Mouse (Mus musculus) neural tube, embryonic 12.5 days (tissue): ENCODE measurements around the gene Zscan5b. TPM values are rescaled to one million over a fixed set of nuclear protein-coding genes. Genes with fewer than 3 reads are reported as not detected.
"Not testable (repeated sequence)": the region's sequence is repeated elsewhere in the genome, so short reads cannot be mapped to it uniquely, and the experiment has no call there.

Experiments used
- ATAC-seq: fragments of 200-750 bp; cut with Nextera tagmentation; 2 replicates; pipeline ENCODE4 v1.8.0; 2017; ENCODE audit warnings: low read depth, mild to moderate bottlenecking, moderate TSS enrichment, moderate library complexity; ENCODE audit not compliant: low FRiP score
- H3K27ac ChIP-seq: fragments of 300-500 bp; sonication (generic); 2 replicates; pipeline ENCODE4 v1.5.1; 2016
- H3K27me3 ChIP-seq: fragments of 300-500 bp; sonication (generic); replicated peaks from 2 replicates; pipeline ENCODE4 v1.6.1; 2016; ENCODE audit warnings: mild to moderate bottlenecking
- H3K36me3 ChIP-seq: fragments of 300-500 bp; sonication (generic); 2 replicates; pipeline ENCODE4 v1.6.1; 2016; ENCODE audit warnings: mild to moderate bottlenecking
- H3K4me1 ChIP-seq: fragments of 300-500 bp; sonication (generic); 2 replicates; pipeline ENCODE4 v1.6.1; 2016
- H3K4me2 ChIP-seq: fragments of 300-500 bp; sonication (generic); replicated peaks from 2 replicates; pipeline ENCODE4 v1.6.1; 2016; ENCODE audit warnings: mild to moderate bottlenecking
- H3K4me3 ChIP-seq: fragments of 300-500 bp; sonication (generic); 2 replicates; pipeline ENCODE4 v1.5.1; 2016
- H3K9ac ChIP-seq: fragments of 300-500 bp; sonication (generic); 2 replicates; pipeline ENCODE4 v1.6.1; 2016; ENCODE audit warnings: mild to moderate bottlenecking
- H3K9me3 ChIP-seq: fragments of 300-500 bp; sonication (generic); 2 replicates; pipeline ENCODE4 v1.6.1; 2016; ENCODE audit warnings: mild to moderate bottlenecking
- WGBS: fragments of 180-500 bp; shearing (Covaris S2); methylation state at CpG from one replicate; pipeline ENCODE4 v1.1.7; 2016; 5-methylcytosine and 5-hydroxymethylcytosine counted together
- polyA plus RNA-seq: library from polyadenylated mRNA; unstranded; fragments of >200 nt; fragmentation: Nextera tagmentation; extraction: Ambion mirVana; gene quantifications from 2 replicates; pipeline ENCODE4 v1.2.1, GENCODE M21; 2016

Gene Zscan5b
- polyA plus RNA-seq: not detected in 2 replicates

DNA sequence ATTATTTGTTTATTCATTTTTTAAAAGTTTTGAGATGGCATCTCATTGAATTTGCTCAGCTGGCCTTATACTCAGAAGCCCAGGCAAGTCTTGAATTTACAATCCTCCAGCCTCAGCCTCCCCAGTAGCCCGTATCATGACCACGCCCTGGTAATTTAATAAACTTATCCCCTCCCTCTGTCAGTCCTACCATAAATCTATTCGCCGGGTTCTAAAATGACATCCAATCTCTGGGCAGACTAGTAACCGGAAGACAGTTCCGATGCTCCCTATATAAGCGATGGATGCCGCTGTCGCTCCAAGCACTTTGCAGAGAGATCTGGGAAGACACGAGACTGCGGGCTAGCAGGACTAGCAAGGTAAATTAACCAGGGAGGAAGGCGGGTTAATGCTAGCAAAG is at the start of gene Zscan5b:
TSS of gene Zscan5b (plus strand) at position 301 of the 400 bp plus-strand sequence.
- Histone ChIP-seq H3K27ac (no peak within 1 kb of the TSS), H3K27me3 (no peaks in the 10 kb centered on the region), H3K4me3 (no peak within 1 kb of the TSS), H3K9ac (no peak within 1 kb of the TSS), H3K4me2 (no peak within 1 kb of the TSS), H3K4me1 (no peaks in the 10 kb centered on the region), H3K36me3 (no peaks in the 10 kb centered on the region), H3K9me3 (no peaks in the 10 kb centered on the region)
- no peak for ATAC-seq
- 95% methylated on average over 12 of the region's 12 CpGs for WGBS

DNA sequence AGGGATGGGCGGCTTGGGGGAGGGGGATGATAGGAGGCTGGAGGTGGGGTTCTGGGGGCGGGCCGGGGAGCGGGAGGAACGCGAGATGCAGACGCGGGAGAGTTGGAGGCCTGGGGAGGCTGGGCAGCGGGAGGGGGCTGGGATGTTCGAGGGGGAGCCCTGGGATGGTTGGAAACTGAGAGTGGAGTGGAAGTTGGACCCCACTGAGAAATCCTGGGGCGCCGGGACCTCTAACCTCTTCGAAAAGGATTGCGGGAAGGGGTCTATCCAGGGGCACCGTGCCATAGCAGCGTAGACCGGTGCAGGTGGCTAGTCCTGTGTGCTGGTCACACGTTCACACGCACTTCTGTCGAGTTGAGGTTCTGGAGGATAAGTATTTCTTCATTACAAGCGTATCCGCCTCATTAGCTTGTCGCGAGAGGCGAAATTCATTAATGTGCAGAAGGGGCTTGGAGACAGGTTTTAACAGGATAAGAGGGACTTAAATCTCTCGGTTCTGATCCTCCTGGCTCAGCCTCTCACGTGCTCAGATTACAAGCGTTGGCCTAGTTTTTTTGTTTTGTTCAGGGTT is 49.3 kb upstream of the Zscan5b start:
- Histone ChIP-seq H3K27me3 (no peaks in the 10 kb centered on the region), H3K4me2 (peak overlapping the region; percentile 74), H3K9ac (peak overlapping the region; percentile 69), H3K36me3 (peaks cover 7% of the 10 kb centered on the region), H3K4me1 (no peaks in the 10 kb centered on the region), H3K27ac (0 out of 2 replicates have a peak overlapping the region, but pooled peaks have one; percentile 15), H3K9me3 (no peaks in the 10 kb centered on the region), H3K4me3 (peak overlapping the region; percentile 65)
- ATAC-seq: peak; percentile 55
- under 1% methylated on average over 28 of the region's 28 CpGs for WGBS

DNA sequence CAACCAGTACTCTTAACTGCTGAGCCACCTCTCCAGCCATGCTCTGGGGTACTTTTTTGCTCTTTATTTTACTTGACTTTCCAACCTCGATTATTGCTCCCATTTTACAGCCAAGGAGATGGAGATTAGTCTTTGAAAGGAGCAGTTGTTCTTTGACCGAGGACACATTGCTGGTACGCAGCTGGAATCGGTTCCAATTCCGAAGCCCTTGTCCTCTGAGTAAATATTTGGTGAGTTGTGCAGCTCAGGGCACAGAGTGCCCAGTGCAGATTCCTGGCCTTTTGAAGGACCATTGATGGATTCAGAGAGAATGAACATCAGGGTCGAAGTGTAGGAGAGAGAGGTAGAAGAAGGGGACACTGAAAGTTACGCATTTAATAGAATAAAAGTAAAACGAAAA is 48.2 kb upstream of the Zscan5b start:
- Histone ChIP-seq H3K4me1 (no peaks in the 10 kb centered on the region), H3K9me3 (no peaks in the 10 kb centered on the region), H3K27ac (no peak overlapping the region), H3K36me3 (peaks cover 11% of the 10 kb centered on the region), H3K9ac (no peak overlapping the region), H3K4me2 (no peak overlapping the region), H3K27me3 (no peaks in the 10 kb centered on the region), H3K4me3 (no peak overlapping the region)
- 94% methylated on average over 8 of the region's 8 CpGs for WGBS
- no peak for ATAC-seq

DNA sequence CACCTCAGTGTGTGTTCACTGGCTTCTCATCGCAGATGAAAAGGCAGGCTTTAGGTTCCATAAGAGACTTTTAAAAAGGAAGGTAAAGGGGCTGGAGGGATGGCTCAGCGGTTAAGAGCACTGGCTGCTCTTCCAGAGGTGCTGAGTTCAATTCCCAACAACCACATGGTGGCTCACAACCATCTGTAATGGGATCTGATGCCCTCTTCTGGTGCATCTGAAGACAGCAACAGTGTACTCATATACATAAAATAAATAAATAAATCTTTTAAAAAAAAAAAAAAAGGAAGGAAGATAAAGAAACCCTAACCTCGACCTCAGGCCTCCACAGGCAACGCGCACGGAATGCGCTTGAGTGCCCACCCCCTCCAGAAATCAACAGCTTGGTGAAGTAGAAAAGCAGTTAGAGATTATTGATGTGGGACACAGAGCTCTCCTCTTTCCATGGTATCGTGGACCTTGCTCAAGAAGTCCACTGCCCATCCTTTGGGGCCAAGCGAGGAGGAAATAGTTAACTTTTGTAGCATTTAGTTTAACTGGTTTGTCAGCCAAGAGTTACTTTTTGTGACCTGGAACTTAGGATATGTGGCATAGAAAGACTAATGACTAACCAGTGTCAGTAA is 47.6 kb upstream of the Zscan5b start:
- not testable (repeated sequence) for H3K4me3 ChIP-seq, ATAC-seq, H3K4me2 ChIP-seq, H3K9ac ChIP-seq, H3K27ac ChIP-seq, H3K4me1 ChIP-seq, H3K9me3 ChIP-seq, H3K27me3 ChIP-seq
- 90% methylated on average over 9 of the region's 9 CpGs for WGBS
- peaks cover 11% of the 10 kb centered on the region for H3K36me3 ChIP-seq

DNA sequence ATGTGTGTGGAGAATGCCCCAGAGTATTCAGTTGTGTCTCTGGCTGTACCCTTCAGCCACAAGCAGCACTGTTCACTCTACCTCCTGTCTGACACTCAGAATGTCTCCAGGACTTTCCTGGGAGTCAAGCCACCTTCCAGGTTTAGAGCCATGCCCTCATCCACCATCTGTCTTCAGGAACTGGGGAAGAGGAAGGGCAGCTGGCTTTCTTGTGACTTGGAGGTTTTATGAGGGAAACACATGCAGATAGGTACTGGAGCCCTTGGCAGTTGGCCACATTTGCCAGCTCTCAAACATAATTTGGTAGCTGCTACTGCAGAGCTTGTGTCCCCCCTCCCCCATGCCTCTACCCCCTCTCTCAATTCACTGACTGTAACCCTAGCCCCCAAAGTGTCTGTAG is 43.1 kb upstream of the Zscan5b start:
- H3K9ac ChIP-seq: no peak overlapping the region
- no peak overlapping the region for H3K4me2 ChIP-seq
- H3K27ac ChIP-seq: no peak overlapping the region
- peaks cover 23% of the 10 kb centered on the region for H3K36me3 ChIP-seq
- no peaks in the 10 kb centered on the region for H3K9me3 ChIP-seq
- ATAC-seq: no peak
- no peaks in the 10 kb centered on the region for H3K27me3 ChIP-seq
- no peak overlapping the region for H3K4me3 ChIP-seq
- H3K4me1 ChIP-seq: no peaks in the 10 kb centered on the region

DNA sequence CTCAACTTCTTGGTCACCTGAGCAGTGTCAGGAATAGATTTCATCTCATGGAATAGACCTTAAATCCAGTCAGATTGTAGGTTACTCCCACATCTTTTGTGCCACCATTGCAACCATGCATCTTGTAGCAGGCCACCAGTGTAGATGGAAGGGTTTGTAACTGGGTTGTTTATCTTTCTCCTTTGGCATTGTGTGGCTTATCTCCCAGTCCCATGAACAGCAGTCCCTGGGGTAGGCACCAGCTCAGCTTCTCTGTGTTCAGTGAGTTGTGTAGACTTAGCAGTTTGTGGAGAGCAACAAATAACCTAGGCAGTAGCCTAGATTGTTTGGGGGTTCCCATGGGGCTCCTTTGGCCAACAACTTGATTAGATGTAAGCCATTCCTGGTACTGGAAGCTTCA is 39.2 kb upstream of the Zscan5b start:
- Histone ChIP-seq H3K9me3 (no peaks in the 10 kb centered on the region), H3K36me3 (peaks cover 50% of the 10 kb centered on the region), H3K9ac (no peak overlapping the region), H3K4me2 (no peak overlapping the region), H3K4me1 (no peaks in the 10 kb centered on the region), H3K4me3 (no peak overlapping the region), H3K27ac (no peak overlapping the region), H3K27me3 (no peaks in the 10 kb centered on the region)
- ATAC-seq: no peak

DNA sequence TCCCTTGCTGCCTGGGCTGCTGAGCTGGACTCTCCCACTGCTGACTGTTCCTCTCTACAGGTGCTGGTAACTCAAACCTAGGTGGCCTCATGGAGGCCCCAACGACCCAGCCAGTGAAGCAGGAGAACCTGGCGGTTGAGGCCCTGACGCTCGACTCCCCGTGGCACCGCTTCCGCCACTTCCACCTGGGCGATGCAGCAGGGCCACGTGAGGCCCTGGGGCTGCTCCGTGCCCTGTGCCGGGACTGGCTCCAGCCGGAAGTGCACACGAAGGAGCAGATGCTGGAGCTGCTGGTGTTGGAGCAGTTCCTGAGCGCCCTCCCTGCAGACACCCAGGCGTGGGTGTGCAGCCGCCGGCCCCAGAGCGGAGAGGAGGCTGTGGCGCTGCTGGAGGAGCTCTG is 38.3 kb upstream of the Zscan5b start:
- H3K9me3 ChIP-seq: no peaks in the 10 kb centered on the region
- H3K4me2 ChIP-seq: no peak overlapping the region
- WGBS: 94% methylated on average over 19 of the region's 19 CpGs
- no peak overlapping the region for H3K9ac ChIP-seq
- peaks cover 57% of the 10 kb centered on the region for H3K36me3 ChIP-seq
- no peaks in the 10 kb centered on the region for H3K27me3 ChIP-seq
- no peaks in the 10 kb centered on the region for H3K4me1 ChIP-seq
- ATAC-seq: no peak
- no peak overlapping the region for H3K27ac ChIP-seq
- H3K4me3 ChIP-seq: no peak overlapping the region

DNA sequence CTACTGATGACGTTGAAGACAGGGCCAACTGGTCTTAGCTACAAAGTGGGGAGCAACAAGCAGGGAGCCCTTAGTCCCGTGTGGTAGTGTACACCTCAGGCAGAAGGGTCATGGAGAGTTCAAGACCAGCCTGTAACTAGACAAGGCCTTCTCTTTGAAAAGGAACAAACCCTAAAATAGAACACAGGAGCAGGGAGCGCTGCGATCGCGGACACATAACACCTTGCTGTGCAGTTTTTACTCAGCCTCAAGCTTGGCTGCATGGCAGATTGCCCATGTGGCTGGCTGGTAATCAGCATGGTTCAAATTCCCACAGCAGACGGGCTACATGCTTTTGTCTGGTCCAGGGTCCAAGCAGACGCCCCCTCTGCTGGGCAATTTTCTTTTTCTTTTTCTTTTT is 37.6 kb upstream of the Zscan5b start:
- Histone ChIP-seq H3K27ac (no peak overlapping the region), H3K36me3 (peaks cover 64% of the 10 kb centered on the region), H3K4me2 (no peak overlapping the region), H3K9me3 (no peaks in the 10 kb centered on the region), H3K4me3 (no peak overlapping the region), H3K9ac (no peak overlapping the region), H3K27me3 (no peaks in the 10 kb centered on the region), H3K4me1 (no peaks in the 10 kb centered on the region)
- WGBS: 93% methylated on average over 8 of the region's 8 CpGs
- no peak for ATAC-seq

DNA sequence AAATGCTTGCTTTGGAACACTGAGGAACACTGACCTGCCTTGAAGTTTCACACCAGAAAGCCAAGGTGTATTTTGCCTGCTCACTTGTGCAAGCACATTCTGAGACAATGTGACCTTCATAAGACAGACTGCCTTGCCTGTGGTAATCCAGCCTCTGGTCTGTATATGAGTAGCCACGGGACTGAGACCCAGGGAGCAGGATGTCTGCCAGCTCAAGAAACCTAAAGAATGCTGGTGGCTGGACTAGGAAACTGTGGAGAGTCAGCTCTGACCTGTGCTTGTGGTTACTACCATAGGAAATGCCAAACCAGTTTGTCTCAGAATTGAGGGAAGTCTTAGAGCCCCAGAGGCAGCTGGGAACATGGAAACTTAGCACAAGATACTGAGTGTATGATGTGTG is 36.7 kb upstream of the Zscan5b start:
- Histone ChIP-seq H3K36me3 (peaks cover 69% of the 10 kb centered on the region), H3K27ac (no peak overlapping the region), H3K9ac (no peak overlapping the region), H3K9me3 (no peaks in the 10 kb centered on the region), H3K27me3 (no peaks in the 10 kb centered on the region), H3K4me1 (no peaks in the 10 kb centered on the region), H3K4me3 (no peak overlapping the region), H3K4me2 (no peak overlapping the region)
- WGBS: 93% methylated on average over 1 of the region's 1 CpGs
- ATAC-seq: no peak

DNA sequence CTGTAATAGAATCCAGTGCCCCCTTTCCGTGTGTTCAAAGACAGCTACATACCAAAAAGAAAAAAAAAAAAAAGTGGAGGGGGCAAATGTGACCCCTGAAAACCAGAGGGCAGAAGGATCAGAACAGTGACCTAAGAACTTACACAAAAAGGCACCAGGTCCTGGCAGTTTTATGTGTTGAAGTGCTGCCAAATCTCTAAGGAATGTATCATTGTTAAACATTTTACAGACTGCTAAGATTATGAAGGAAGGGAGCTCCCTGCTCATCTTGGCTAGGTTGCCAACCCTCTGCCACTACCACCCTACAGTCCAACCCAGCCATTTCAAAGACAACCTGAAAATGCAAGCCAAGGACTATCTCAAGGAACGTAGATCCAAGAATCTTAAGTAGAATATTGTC is 35.9 kb upstream of the Zscan5b start:
- Histone ChIP-seq H3K9me3 (no peaks in the 10 kb centered on the region), H3K36me3 (peaks cover 72% of the 10 kb centered on the region), H3K4me1 (no peaks in the 10 kb centered on the region), H3K27ac (no peak overlapping the region), H3K9ac (no peak overlapping the region), H3K27me3 (no peaks in the 10 kb centered on the region), H3K4me3 (no peak overlapping the region), H3K4me2 (no peak overlapping the region)
- ATAC-seq: no peak
- 98% methylated on average over 2 of the region's 2 CpGs for WGBS

DNA sequence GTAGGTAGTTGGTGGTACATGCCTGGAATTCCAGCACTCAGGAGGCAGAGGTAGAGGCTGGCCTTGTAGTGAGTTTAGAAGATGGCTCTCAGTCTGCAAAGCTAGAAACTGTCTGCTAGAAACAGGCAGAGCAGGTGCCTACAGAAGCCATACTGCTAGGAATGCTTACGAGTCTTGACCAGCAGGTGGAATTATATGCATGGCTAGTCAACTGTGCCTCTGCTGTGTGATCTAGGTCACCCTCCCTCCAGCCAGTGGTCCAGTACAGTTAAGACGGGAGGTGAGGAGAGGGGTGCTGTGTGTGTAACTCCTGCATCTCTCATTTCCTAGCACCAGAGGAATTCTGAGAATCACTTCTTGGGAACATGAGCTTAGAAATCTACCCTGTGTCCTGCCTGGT is 35.3 kb upstream of the Zscan5b start:
- no peaks in the 10 kb centered on the region for H3K4me1 ChIP-seq
- H3K4me2 ChIP-seq: no peak overlapping the region
- H3K36me3 ChIP-seq: peaks cover 70% of the 10 kb centered on the region
- no peaks in the 10 kb centered on the region for H3K9me3 ChIP-seq
- no peak for ATAC-seq
- no peaks in the 10 kb centered on the region for H3K27me3 ChIP-seq
- WGBS: 91% methylated on average over 2 of the region's 2 CpGs
- no peak overlapping the region for H3K27ac ChIP-seq
- H3K9ac ChIP-seq: no peak overlapping the region
- H3K4me3 ChIP-seq: no peak overlapping the region

DNA sequence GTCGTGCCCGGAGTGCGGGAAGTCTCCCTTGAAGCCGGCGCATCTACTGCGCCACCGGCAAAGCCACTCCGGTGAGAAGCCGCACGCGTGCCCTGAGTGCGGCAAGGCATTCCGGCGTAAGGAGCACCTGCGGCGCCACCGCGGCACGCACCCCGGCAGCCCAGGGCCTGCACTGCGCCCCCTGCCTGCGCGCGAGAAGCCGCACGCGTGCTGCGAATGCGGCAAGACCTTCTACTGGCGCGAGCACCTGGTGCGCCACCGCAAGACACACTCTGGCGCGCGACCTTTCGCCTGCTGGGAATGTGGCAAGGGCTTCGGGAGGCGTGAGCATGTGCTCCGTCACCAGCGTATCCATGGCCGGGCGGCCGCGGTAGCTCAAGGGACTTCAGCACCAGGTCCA is 32.5 kb upstream of the Zscan5b start:
- Histone ChIP-seq H3K36me3 (peaks cover 58% of the 10 kb centered on the region), H3K9ac (no peak overlapping the region), H3K4me2 (no peak overlapping the region; the same call in 1 of the 2 replicates), H3K27me3 (no peaks in the 10 kb centered on the region), H3K4me3 (no peak overlapping the region), H3K9me3 (no peaks in the 10 kb centered on the region), H3K27ac (no peak overlapping the region), H3K4me1 (no peaks in the 10 kb centered on the region)
- ATAC-seq: no peak
- WGBS: 49% methylated on average over 45 of the region's 45 CpGs

DNA sequence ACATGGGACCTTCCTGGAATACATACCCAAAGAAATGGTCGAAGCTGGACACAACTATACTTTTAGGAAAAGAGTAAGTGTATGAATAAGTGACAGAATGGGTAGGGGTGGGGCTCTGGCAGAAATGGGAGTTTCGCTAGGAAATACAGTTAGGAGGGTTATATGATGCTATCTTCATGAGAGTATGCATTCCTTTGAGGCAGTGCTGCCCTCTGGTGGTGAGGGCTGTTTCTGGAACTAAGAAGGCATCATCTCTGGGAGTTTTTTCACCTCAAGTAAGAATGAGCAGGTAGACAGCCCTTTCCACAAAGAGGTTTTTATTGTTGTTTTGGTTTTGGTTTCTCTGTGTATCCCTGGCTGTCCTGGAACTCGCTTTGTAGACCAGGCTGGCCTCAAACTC is 30.7 kb upstream of the Zscan5b start:
- Histone ChIP-seq H3K9me3 (no peaks in the 10 kb centered on the region), H3K27me3 (no peaks in the 10 kb centered on the region), H3K9ac (no peak overlapping the region), H3K4me1 (no peaks in the 10 kb centered on the region), H3K27ac (no peak overlapping the region), H3K4me3 (no peak overlapping the region), H3K4me2 (no peak overlapping the region), H3K36me3 (peaks cover 42% of the 10 kb centered on the region)
- 52% methylated on average over 3 of the region's 3 CpGs for WGBS
- ATAC-seq: no peak; the same call in 1 of the 2 replicates
